Mouse (Mus musculus): Measurements from ENCODE around the gene Mybpc2.

GRCm38 (mm10) chr7:44549621-44550408, 25.4 kb upstream of the Mybpc2 start:
- no peak for TF ChIP-seq MYOD1 (IDR thresholded peaks at IDR 0.05; ENCODE audit: control insufficient read depth in 1 of 3, insufficient read length in 2 of 3, low read depth in 2 of 3)
- TF ChIP-seq MYOG (IDR thresholded peaks at IDR 0.05; ENCODE audit: control insufficient read depth in 1 of 3, insufficient read depth in 1 of 3, insufficient read length in 2 of 3, low read depth in 2 of 3) = no peak
- no peak for TF ChIP-seq CEBPB (IDR thresholded peaks at IDR 0.05; ENCODE audit: insufficient read depth, poor library complexity, severe bottlenecking)
- no peak for TF ChIP-seq POLR2A (IDR thresholded peaks at IDR 0.05; ENCODE audit: insufficient read length, low read depth)
